In genomic region chr9:120398289-120398688, GRCm38 (mm10) we compare ENCODE assay signal across 24 mouse cellular contexts.
DNase-seq lines count a peak whose midpoint lies in the region; ATAC-seq and TF ChIP-seq lines count a peak whose summit lies in the region.
"Had no signal": no experiment of that assay in that cellular context is flagged by ENCODE, and none has a peak within 500 bp of the region (broad histone marks: within the 10 kb centered on the region; RNA-seq: fewer than 3 reads in every experiment).

No protein-coding gene starts in this region.

- ATAC-seq in lung, postnatal 0 days: no peak; the same call in 1 of the 2 replicates
- ATAC-seq: forebrain, embryonic 14.5 days; forebrain, embryonic 16.5 days had no signal

- DNase-seq in heart, adult 11 months: peak; percentile 88
- DNase-seq in heart, postnatal 4 days: no peak
- DNase-seq in left cerebral cortex, adult 2 months (ENCODE audit: extremely low spot score in 1 of 2, low spot score in 2 of 2): no peak
- DNase-seq in left cerebral cortex, postnatal 36 days (ENCODE audit: low spot score in 2 of 2): no peak
- no peak for DNase-seq in lung, postnatal 0 days (ENCODE audit: low spot score)
- no peak for DNase-seq in lung, postnatal 4 days
- peak; percentile 65 for DNase-seq in lung, postnatal 36 days
- no peak for DNase-seq in lung, postnatal 10 days
- DNase-seq: adrenal gland, adult 2 months; adrenal gland, postnatal 10 days; cerebellum, adult 11 months; cerebellum, adult 18-20 months; cerebellum, adult 8-10 months; cerebellum, adult 9-11 months; cerebellum, postnatal 14 days; cerebellum, postnatal 36 days; embryo, embryonic 11 days had no signal

- H3K36me3 ChIP-seq in lung, postnatal 0 days (ENCODE audit: insufficient read depth, low read length): no peaks in the 10 kb centered on the region
- H3K36me3 ChIP-seq: embryonic facial prominence, embryonic 13.5 days; embryonic facial prominence, embryonic 15.5 days; forebrain, embryonic 10.5 days; forebrain, embryonic 12.5 days had no signal

- H3K4me2 ChIP-seq in lung, postnatal 0 days (replicated peaks; ENCODE audit: low read depth, low read length): no peak overlapping the region
- H3K4me2 ChIP-seq: embryonic facial prominence, embryonic 13.5 days; embryonic facial prominence, embryonic 15.5 days; forebrain, embryonic 12.5 days had no signal

- no peak for TF ChIP-seq CTCF in left cerebral cortex, adult 2 months (IDR thresholded peaks at IDR 0.05)
- TF ChIP-seq CTCF in lung, postnatal 0 days (IDR thresholded peaks at IDR 0.05): no peak

- H3K4me3 ChIP-seq in left cerebral cortex, adult 2 months: no peak overlapping the region
- no peak overlapping the region for H3K4me3 ChIP-seq in lung, postnatal 0 days (ENCODE audit: low read depth, low read length)
- H3K4me3 ChIP-seq: embryonic facial prominence, embryonic 13.5 days; embryonic facial prominence, embryonic 15.5 days; erythroblast, embryonic 14.5 days; forebrain, embryonic 10.5 days; forebrain, embryonic 12.5 days had no signal

- WGBS in lung, postnatal 0 days: 64% methylated on average over 8 of the region's 8 CpGs

- H3K9ac ChIP-seq in lung, postnatal 0 days (replicated peaks; ENCODE audit: low read depth): no peak overlapping the region
- H3K9ac ChIP-seq: embryonic facial prominence, embryonic 13.5 days; embryonic facial prominence, embryonic 15.5 days; forebrain, embryonic 12.5 days had no signal

- H3K9me3 ChIP-seq in lung, postnatal 0 days (ENCODE audit: low read length): no peaks in the 10 kb centered on the region
- H3K9me3 ChIP-seq: embryonic facial prominence, embryonic 13.5 days; embryonic facial prominence, embryonic 15.5 days; forebrain, embryonic 10.5 days; forebrain, embryonic 12.5 days had no signal

- intact Hi-C loops in left cerebral cortex, adult 2 months (cut with DNase I): no loop called here
- intact Hi-C loops in left cerebral cortex, postnatal 36 days (cut with DNase I): no loop called here

- H3K4me1 ChIP-seq in lung, postnatal 0 days (ENCODE audit: insufficient read depth, low read depth, low read length): no peaks in the 10 kb centered on the region
- H3K4me1 ChIP-seq: embryonic facial prominence, embryonic 13.5 days; embryonic facial prominence, embryonic 15.5 days; forebrain, embryonic 12.5 days had no signal

- H3K27ac ChIP-seq in left cerebral cortex, adult 2 months: peak overlapping the region; percentile 50
- H3K27ac ChIP-seq in lung, postnatal 0 days (ENCODE audit: low read length): no peak overlapping the region
- H3K27ac ChIP-seq: embryonic facial prominence, embryonic 13.5 days; embryonic facial prominence, embryonic 15.5 days; forebrain, embryonic 10.5 days; forebrain, embryonic 12.5 days had no signal

- H3K27me3 ChIP-seq in lung, postnatal 0 days (replicated peaks; ENCODE audit: insufficient read depth, low read length): no peaks in the 10 kb centered on the region
- H3K27me3 ChIP-seq: embryonic facial prominence, embryonic 15.5 days had no signal

- peak; percentile 92 for TF ChIP-seq EP300 in lung, postnatal 0 days (IDR thresholded peaks at IDR 0.05)

Comparison
In these comparisons a context has a peak if more than half of its experiments do, and no peak if none do; other contexts are left out.
1. DNase-seq: peak in heart, adult 11 months (single experiment) and lung, postnatal 36 days (single experiment); none in heart, postnatal 4 days (single experiment), left cerebral cortex, adult 2 months (0 of 2), left cerebral cortex, postnatal 36 days (0 of 2), lung, postnatal 0 days (single experiment), lung, postnatal 4 days (0 of 2) and lung, postnatal 10 days (single experiment).